In the genomic region with DNA sequence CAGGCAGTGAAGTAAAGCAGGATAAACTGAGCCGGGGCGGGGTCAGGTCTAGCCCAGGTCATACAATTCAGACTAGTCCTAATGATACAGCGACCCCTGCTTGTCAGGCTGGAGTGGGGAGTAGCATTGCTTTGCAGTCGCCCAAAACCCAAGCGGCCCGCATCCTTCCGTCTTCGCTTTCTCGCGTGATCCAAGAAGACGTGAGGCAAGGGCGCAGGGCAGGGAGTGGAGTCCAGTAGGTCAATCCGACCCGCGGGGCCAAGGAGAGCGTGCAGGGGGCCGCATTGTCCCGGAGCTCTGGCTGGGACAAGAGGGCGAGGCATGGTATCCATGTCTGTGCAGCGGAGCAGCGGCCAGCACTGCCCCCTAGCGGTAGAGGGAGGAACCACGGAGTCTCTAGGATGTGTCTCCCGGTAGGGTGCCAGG, we compare ENCODE assay signal across 8 mouse cellular contexts. TPM values are rescaled to one million over a fixed set of nuclear protein-coding genes. Genes with fewer than 3 reads are reported as not detected.
A peak's percentile ranks its signal among the peaks of the same experiment; 100 is the strongest.
DNase-seq lines count a peak whose midpoint lies in the region; ATAC-seq lines count a peak whose summit lies in the region.

No protein-coding gene starts in this region.

- H3K4me2 ChIP-seq in hindbrain, embryonic 16.5 days (ENCODE audit: low read length), result peak overlapping the region; percentile 71

- no peaks in the 10 kb centered on the region for H3K36me3 ChIP-seq in hindbrain, embryonic 16.5 days (ENCODE audit: control insufficient read depth, insufficient read depth, low read length)

- peak overlapping the region; percentile 44; the same call in 1 of the 2 replicates for H3K27ac ChIP-seq in hindbrain, embryonic 16.5 days (ENCODE audit: low read depth, low read length)

- DNase-seq in ZHBTc4 (ENCODE audit: low read depth, low spot score), result peak; percentile 97
- peak; percentile 91 to 95 for DNase-seq in cerebellum, postnatal 4 days (ENCODE audit: low spot score in 2 of 2)
- peak; percentile 94 for DNase-seq in gastrocnemius, adult 18-20 months (ENCODE audit: low spot score)
- peak; percentile 84 to 93 for DNase-seq in left cerebral cortex, adult 18-20 months (ENCODE audit: low spot score in 2 of 2)
- DNase-seq in lung, postnatal 4 days, result peak; percentile 92 to 94
- DNase-seq in retina, postnatal 1 day, result peak; percentile 91
- peak; percentile 96 for DNase-seq in thymus, postnatal 4 days

- no peaks in the 10 kb centered on the region for H3K9me3 ChIP-seq in hindbrain, embryonic 16.5 days (ENCODE audit: control insufficient read depth, low read length)

- no peaks in the 10 kb centered on the region for H3K27me3 ChIP-seq in hindbrain, embryonic 16.5 days (replicated peaks; ENCODE audit: control insufficient read depth, insufficient read depth, low read length)

- peak overlapping the region; percentile 53 for H3K4me3 ChIP-seq in hindbrain, embryonic 16.5 days (ENCODE audit: low read length)

- under 1% methylated on average over 21 of the region's 24 CpGs for WGBS in hindbrain, embryonic 16.5 days

- peaks cover 4% of the 10 kb centered on the region; the same call in 1 of the 2 replicates for H3K4me1 ChIP-seq in hindbrain, embryonic 16.5 days (ENCODE audit: control insufficient read depth, insufficient read depth, low read depth, low read length)

- peak; percentile 91 for ATAC-seq in hindbrain, embryonic 16.5 days

- peak overlapping the region; percentile 74 for H3K9ac ChIP-seq in hindbrain, embryonic 16.5 days (ENCODE audit: low read depth, low read length)

RNA-seq across cellular contexts. Expression of a gene that starts 13.3 kb away (rescaled TPM):
- total RNA-seq in gastrocnemius, adult 18-20 months (2021), result 100 to 1,000 TPM; 109 to 181 TPM
- polyA plus RNA-seq in hindbrain, embryonic 16.5 days (2015; fragmentation: Nextera tagmentation; extraction: Ambion mirVana), result 12.2 and 14.2 TPM in 2 replicates
- total RNA-seq in left cerebral cortex, adult 18-20 months (2021), result 10 to 100 TPM; 19.6 to 21.1 TPM

RNA-seq across cellular contexts. Expression of a gene that starts 47.0 kb away (rescaled TPM):
- total RNA-seq in gastrocnemius, adult 18-20 months (2021), result 1 to 10 TPM; 6.1 to 8.1 TPM
- polyA plus RNA-seq in hindbrain, embryonic 16.5 days (2015; fragmentation: Nextera tagmentation; extraction: Ambion mirVana), result 4.1 and 4.5 TPM in 2 replicates
- 10 to 100 TPM; 16.4 to 18.9 TPM for total RNA-seq in left cerebral cortex, adult 18-20 months (2021)

Comparison
In these comparisons a context has a peak if more than half of its experiments do, and no peak if none do; other contexts are left out.
1. Peak in every context shown above with its lines: DNase-seq, ATAC-seq, H3K4me3 ChIP-seq and H3K27ac ChIP-seq.
2. RNA of a gene that starts 13.3 kb away (total RNA-seq): 109 to 181 TPM in gastrocnemius, adult 18-20 months; 19.6 to 21.1 TPM in left cerebral cortex, adult 18-20 months; every median in the first group is over 4 times any median in the second.